Mouse (Mus musculus): Measurements from ENCODE around the gene Tle2.

DNA sequence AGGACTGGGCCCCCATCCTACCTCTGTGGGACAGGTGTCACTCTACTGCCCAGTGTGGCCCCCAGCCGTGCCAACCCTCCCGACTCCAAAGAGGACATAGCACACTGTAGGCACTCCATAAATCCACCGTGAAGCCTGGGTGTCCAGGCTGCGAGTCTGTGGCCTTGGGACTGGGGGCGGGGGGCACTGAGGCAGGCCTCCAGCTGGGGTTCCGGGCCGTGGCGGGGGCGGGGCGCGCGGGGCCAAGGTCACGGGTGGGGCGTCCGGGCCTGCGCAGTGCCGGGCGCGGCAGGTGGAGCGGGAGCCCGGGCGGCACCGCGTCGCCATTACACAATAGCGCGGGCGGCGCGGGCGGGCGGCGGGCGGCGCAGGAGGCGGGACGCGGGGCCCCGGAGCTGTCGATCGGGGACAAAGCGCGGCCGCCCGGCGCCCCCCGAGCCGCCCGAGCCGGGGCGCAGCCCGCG is 15.2 kb upstream of the Tle2 start, which contains the start of gene Aes:
- TF ChIP-seq CTCF (IDR thresholded peaks at IDR 0.05; ENCODE audit: low read depth) (no peak), EP300 (IDR thresholded peaks at IDR 0.05; ENCODE audit: low read depth) (no peak)

All from heart, postnatal 0 days (tissue).